Mouse (Mus musculus) neural tube, embryonic 13.5 days (tissue): ENCODE data around the gene Sh3gl1. TPM values are rescaled to one million over a fixed set of nuclear protein-coding genes. Genes with fewer than 3 reads are reported as not detected.

Experiments
- ATAC-seq: fragments of 200-750 bp; cut with Nextera tagmentation; 2 replicates; pipeline ENCODE4 v1.8.0; 2017; ENCODE audit warnings: low read depth, mild to moderate bottlenecking, moderate TSS enrichment, moderate library complexity
- H3K27ac ChIP-seq: fragments of 300-500 bp; sonication (generic); replicated peaks from 2 replicates; pipeline ENCODE4 v1.5.1; 2015; ENCODE audit warnings: moderate library complexity, mild to moderate bottlenecking, inconsistent platforms
- H3K27me3 ChIP-seq: fragments of 300-500 bp; sonication (generic); 2 replicates; pipeline ENCODE4 v1.6.1; 2015; ENCODE audit warnings: mild to moderate bottlenecking, inconsistent platforms
- H3K36me3 ChIP-seq: fragments of 300-500 bp; sonication (generic); 2 replicates; pipeline ENCODE4 v1.6.1; 2015; ENCODE audit warnings: mild to moderate bottlenecking, inconsistent platforms
- H3K4me1 ChIP-seq: fragments of 300-500 bp; sonication (generic); replicated peaks from 2 replicates; pipeline ENCODE4 v1.6.1; 2015; ENCODE audit warnings: inconsistent platforms
- H3K4me2 ChIP-seq: fragments of 300-500 bp; sonication (generic); 2 replicates; pipeline ENCODE4 v1.6.1; 2015; ENCODE audit warnings: inconsistent platforms, mild to moderate bottlenecking, moderate library complexity
- H3K4me3 ChIP-seq: fragments of 300-500 bp; sonication (generic); 2 replicates; pipeline ENCODE4 v1.5.1; 2015; ENCODE audit warnings: mild to moderate bottlenecking, inconsistent platforms
- H3K9ac ChIP-seq: fragments of 300-500 bp; sonication (generic); 2 replicates; pipeline ENCODE4 v1.6.1; 2015; ENCODE audit warnings: moderate library complexity, mild to moderate bottlenecking, inconsistent platforms
- H3K9me3 ChIP-seq: fragments of 300-500 bp; sonication (generic); 2 replicates; pipeline ENCODE4 v1.6.1; 2016; ENCODE audit warnings: inconsistent platforms
- WGBS: fragments of 180-500 bp; shearing (Covaris S2); methylation state at CpG from one replicate; pipeline ENCODE4 v1.1.7; 2015; 5-methylcytosine and 5-hydroxymethylcytosine counted together
- polyA plus RNA-seq: library from polyadenylated mRNA; unstranded; fragments of >200 nt; fragmentation: Nextera tagmentation; extraction: Ambion mirVana; gene quantifications from 2 replicates; pipeline ENCODE4 v1.2.1, GENCODE M21; 2015

Gene Sh3gl1
- polyA plus RNA-seq, 1 experiment from 2014 or later: 114 TPM

GRCm38 (mm10) chr17:56003000-56003399 is 33.4 kb downstream of the Sh3gl1 start:
- ATAC-seq: no peak

GRCm38 (mm10) chr17:55999794-56000499 is 36.5 kb downstream of the Sh3gl1 start:
- peak overlapping the region; percentile 20 for H3K4me2 ChIP-seq
- WGBS: 6% methylated on average over 30 of the region's 30 CpGs
- no peak overlapping the region for H3K27ac ChIP-seq
- H3K4me1 ChIP-seq: no peaks in the 10 kb centered on the region
- no peak overlapping the region for H3K4me3 ChIP-seq
- H3K9ac ChIP-seq: no peak overlapping the region
- peaks cover 24% of the 10 kb centered on the region for H3K27me3 ChIP-seq
- no peak for ATAC-seq
- no peaks in the 10 kb centered on the region for H3K9me3 ChIP-seq
- H3K36me3 ChIP-seq: peaks cover 30% of the 10 kb centered on the region

More at GRCm38 (mm10) chr17:56003000-56003399, 33.4 kb downstream of the Sh3gl1 start:
- no peak overlapping the region for H3K4me3 ChIP-seq
- H3K4me1 ChIP-seq: peaks cover 6% of the 10 kb centered on the region
- no peaks in the 10 kb centered on the region for H3K9me3 ChIP-seq
- H3K4me2 ChIP-seq: no peak overlapping the region
- H3K36me3 ChIP-seq: 0 out of 2 replicates have a peak, but pooled peaks cover under 1% of the 10 kb centered on the region
- no peak overlapping the region for H3K9ac ChIP-seq
- WGBS: 90% methylated on average over 3 of the region's 3 CpGs
- peaks cover 24% of the 10 kb centered on the region for H3K27me3 ChIP-seq
- H3K27ac ChIP-seq: no peak overlapping the region

- Histone ChIP-seq H3K9ac (no peak overlapping the region), H3K36me3 (peaks cover 69% of the 10 kb centered on the region)
These were observed 40.4 kb downstream of the Sh3gl1 start for GRCm38 (mm10) chr17:55996007-55996406.

GRCm38 (mm10) chr17:55990278-55990898 is 46.0 kb downstream of the Sh3gl1 start:
- Histone ChIP-seq H3K9ac (no peak overlapping the region), H3K9me3 (no peaks in the 10 kb centered on the region), H3K4me3 (no peak overlapping the region), H3K4me2 (no peak overlapping the region), H3K27me3 (no peaks in the 10 kb centered on the region), H3K4me1 (peaks cover 20% of the 10 kb centered on the region), H3K36me3 (peaks cover 75% of the 10 kb centered on the region), H3K27ac (no peak overlapping the region)
- 86% methylated on average over 8 of the region's 8 CpGs for WGBS
- no peak for ATAC-seq

More at GRCm38 (mm10) chr17:55996007-55996406, 40.4 kb downstream of the Sh3gl1 start:
- H3K4me1 ChIP-seq: peaks cover 8% of the 10 kb centered on the region; the same call in 1 of the 2 replicates
- no peak for ATAC-seq
- H3K27ac ChIP-seq: no peak overlapping the region
- H3K4me3 ChIP-seq: no peak overlapping the region
- H3K27me3 ChIP-seq: peaks cover 20% of the 10 kb centered on the region
- WGBS: 87% methylated on average over 15 of the region's 15 CpGs
- H3K4me2 ChIP-seq: no peak overlapping the region
- no peaks in the 10 kb centered on the region for H3K9me3 ChIP-seq

GRCm38 (mm10) chr17:55986030-55986961 is 50.1 kb downstream of the Sh3gl1 start, which contains the start of gene Fsd1:
Fsd1 (plus strand) TSS chr17:55986509.
- Histone ChIP-seq H3K9me3 (no peaks in the 10 kb centered on the region), H3K4me1 (peaks cover 12% of the 10 kb centered on the region), H3K27me3 (no peaks in the 10 kb centered on the region), H3K4me3 (peak within 1 kb of the TSS; percentile 74), H3K9ac (peak within 1 kb of the TSS; percentile 89), H3K27ac (peak within 1 kb of the TSS; percentile 61), H3K36me3 (peaks cover 35% of the 10 kb centered on the region), H3K4me2 (peak within 1 kb of the TSS; percentile 79)
- WGBS: 10% methylated on average over 33 of the region's 35 CpGs
- ATAC-seq: peak; percentile 85

- no peak overlapping the region for H3K4me2 ChIP-seq
- no peaks in the 10 kb centered on the region for H3K9me3 ChIP-seq
- no peaks in the 10 kb centered on the region for H3K27me3 ChIP-seq
- 55% methylated on average over 3 of the region's 3 CpGs for WGBS
- ATAC-seq: no peak
- peak overlapping the region; percentile 59; the same call in 1 of the 2 replicates for H3K27ac ChIP-seq
- peaks cover 31% of the 10 kb centered on the region for H3K36me3 ChIP-seq
- H3K9ac ChIP-seq: peak overlapping the region; percentile 52
- peaks cover 27% of the 10 kb centered on the region for H3K4me1 ChIP-seq
- no peak overlapping the region for H3K4me3 ChIP-seq
These were observed 59.1 kb downstream of the Sh3gl1 start for GRCm38 (mm10) chr17:55977301-55977700.

- Histone ChIP-seq H3K27ac (peak overlapping the region; percentile 65), H3K4me2 (no peak overlapping the region), H3K9ac (peak overlapping the region; percentile 52), H3K27me3 (no peaks in the 10 kb centered on the region), H3K4me1 (peaks cover 36% of the 10 kb centered on the region), H3K9me3 (no peaks in the 10 kb centered on the region), H3K4me3 (no peak overlapping the region), H3K36me3 (peaks cover 31% of the 10 kb centered on the region)
- 13% methylated on average over 13 of the region's 13 CpGs for WGBS
- ATAC-seq: peak; percentile 71
These were observed 60.1 kb downstream of the Sh3gl1 start for GRCm38 (mm10) chr17:55976255-55976862.

GRCm38 (mm10) chr17:55971453-55971852 is 65.0 kb downstream of the Sh3gl1 start:
- ATAC-seq: no peak
- Histone ChIP-seq H3K9ac (peak overlapping the region; percentile 96), H3K36me3 (peaks cover 48% of the 10 kb centered on the region), H3K4me1 (peaks cover 67% of the 10 kb centered on the region), H3K27ac (0 out of 2 replicates have a peak overlapping the region, but pooled peaks have one; percentile 93), H3K4me2 (peak overlapping the region; percentile 88), H3K4me3 (peak overlapping the region; percentile 69), H3K27me3 (no peaks in the 10 kb centered on the region), H3K9me3 (no peaks in the 10 kb centered on the region)
- WGBS: 24% methylated on average over 22 of the region's 22 CpGs

GRCm38 (mm10) chr17:55969966-55970891 is 66.2 kb downstream of the Sh3gl1 start, which contains the start of gene Shd:
Shd (plus strand) TSS chr17:55970467.
- peak; percentile 59 for ATAC-seq
- 7% methylated on average over 54 of the region's 55 CpGs for WGBS
- H3K4me1 ChIP-seq: peaks cover 62% of the 10 kb centered on the region
- H3K4me3 ChIP-seq: peak within 1 kb of the TSS; percentile 69
- H3K27me3 ChIP-seq: no peaks in the 10 kb centered on the region
- H3K9ac ChIP-seq: peak within 1 kb of the TSS; percentile 96
- H3K4me2 ChIP-seq: peak within 1 kb of the TSS; percentile 88
- H3K9me3 ChIP-seq: no peaks in the 10 kb centered on the region
- peaks cover 52% of the 10 kb centered on the region for H3K36me3 ChIP-seq
- H3K27ac ChIP-seq: peak within 1 kb of the TSS; percentile 93

- Histone ChIP-seq H3K9me3 (no peaks in the 10 kb centered on the region), H3K9ac (peak overlapping the region; percentile 96), H3K27me3 (no peaks in the 10 kb centered on the region), H3K4me1 (peaks cover 62% of the 10 kb centered on the region), H3K4me3 (peak overlapping the region; percentile 69), H3K27ac (peak overlapping the region; percentile 93), H3K36me3 (peaks cover 53% of the 10 kb centered on the region), H3K4me2 (peak overlapping the region; percentile 88)
- peak; percentile 75 for ATAC-seq
- 8% methylated on average over 14 of the region's 14 CpGs for WGBS
These were observed 66.9 kb downstream of the Sh3gl1 start for GRCm38 (mm10) chr17:55969560-55969959.
